Mouse (Mus musculus): ENCODE data around the gene Srrm1. TPM values are rescaled to one million over a fixed set of nuclear protein-coding genes. Genes with fewer than 3 reads are reported as not detected.

Srrm1 gene
- 174 and 181 TPM in 2 replicates for polyA plus RNA-seq (2015; fragmentation: Nextera tagmentation; extraction: Ambion mirVana)

GRCm38 (mm10) chr4:135353066-135353793 is at the start of gene Srrm1:
Srrm1 (minus strand) TSS chr4:135353321.
- H3K4me2 ChIP-seq: peak within 1 kb of the TSS; percentile 86
- H3K9ac ChIP-seq (replicated peaks): peak within 1 kb of the TSS; percentile 98
- under 1% methylated on average over 68 of the region's 69 CpGs for WGBS
- peaks cover 2% of the 10 kb centered on the region; the same call in 1 of the 2 replicates for H3K36me3 ChIP-seq
- peak within 1 kb of the TSS; percentile 98 for H3K27ac ChIP-seq (replicated peaks)
- no peaks in the 10 kb centered on the region for H3K9me3 ChIP-seq (replicated peaks)
- ATAC-seq (ENCODE audit: low FRiP score): peak; percentile 93
- peaks cover 23% of the 10 kb centered on the region for H3K4me1 ChIP-seq
- peak within 1 kb of the TSS; percentile 98 for H3K4me3 ChIP-seq (replicated peaks)
- H3K27me3 ChIP-seq (replicated peaks): no peaks in the 10 kb centered on the region

- Histone ChIP-seq H3K9me3 (replicated peaks) (no peaks in the 10 kb centered on the region), H3K27ac (replicated peaks) (no peak overlapping the region), H3K4me1 (peaks cover 12% of the 10 kb centered on the region), H3K27me3 (replicated peaks) (peaks cover 29% of the 10 kb centered on the region), H3K36me3 (no peaks in the 10 kb centered on the region), H3K9ac (replicated peaks) (no peak overlapping the region), H3K4me2 (no peak overlapping the region), H3K4me3 (replicated peaks) (no peak overlapping the region)
- ATAC-seq (ENCODE audit: low FRiP score): no peak
- WGBS: 18% methylated on average over 7 of the region's 7 CpGs
Measured at GRCm38 (mm10) chr4:135401881-135402280, 48.8 kb upstream of the Srrm1 start.

GRCm38 (mm10) chr4:135397991-135398390 is 44.9 kb upstream of the Srrm1 start, which contains the start of gene Ncmap:
Ncmap (minus strand) TSS chr4:135398227.
- Histone ChIP-seq H3K27me3 (replicated peaks) (peaks cover 40% of the 10 kb centered on the region), H3K9ac (replicated peaks) (peak within 1 kb of the TSS; percentile 17; the same call in 1 of the 2 replicates), H3K4me2 (peak within 1 kb of the TSS; percentile 62), H3K9me3 (replicated peaks) (no peaks in the 10 kb centered on the region), H3K4me3 (replicated peaks) (peak within 1 kb of the TSS; percentile 34), H3K27ac (replicated peaks) (no peak within 1 kb of the TSS), H3K36me3 (no peaks in the 10 kb centered on the region), H3K4me1 (peaks cover 12% of the 10 kb centered on the region)
- WGBS: 0% methylated on average over 28 of the region's 29 CpGs
- no peak for ATAC-seq (ENCODE audit: low FRiP score)

- 3% methylated on average over 16 of the region's 16 CpGs for WGBS
Measured at GRCm38 (mm10) chr4:135397551-135397950, 44.4 kb upstream of the Srrm1 start.

GRCm38 (mm10) chr4:135396303-135396702 is 43.2 kb upstream of the Srrm1 start:
- Histone ChIP-seq H3K4me1 (peaks cover 12% of the 10 kb centered on the region), H3K9ac (replicated peaks) (no peak overlapping the region), H3K27ac (replicated peaks) (no peak overlapping the region), H3K27me3 (replicated peaks) (peaks cover 40% of the 10 kb centered on the region), H3K9me3 (replicated peaks) (no peaks in the 10 kb centered on the region), H3K4me3 (replicated peaks) (no peak overlapping the region), H3K36me3 (no peaks in the 10 kb centered on the region), H3K4me2 (no peak overlapping the region)
- no peak for ATAC-seq (ENCODE audit: low FRiP score)
- WGBS: 95% methylated on average over 5 of the region's 5 CpGs

More at GRCm38 (mm10) chr4:135397551-135397950, 44.4 kb upstream of the Srrm1 start:
- Histone ChIP-seq H3K4me3 (replicated peaks) (peak overlapping the region; percentile 34), H3K9me3 (replicated peaks) (no peaks in the 10 kb centered on the region), H3K27me3 (replicated peaks) (peaks cover 40% of the 10 kb centered on the region), H3K4me1 (peaks cover 12% of the 10 kb centered on the region), H3K36me3 (no peaks in the 10 kb centered on the region), H3K4me2 (peak overlapping the region; percentile 62), H3K27ac (replicated peaks) (no peak overlapping the region), H3K9ac (replicated peaks) (peak overlapping the region; percentile 17; the same call in 1 of the 2 replicates)
- ATAC-seq (ENCODE audit: low FRiP score): no peak

- no peaks in the 10 kb centered on the region for H3K36me3 ChIP-seq
- WGBS: 91% methylated on average over 4 of the region's 4 CpGs
- H3K9me3 ChIP-seq (replicated peaks): no peaks in the 10 kb centered on the region
- H3K4me2 ChIP-seq: no peak overlapping the region
- peaks cover 12% of the 10 kb centered on the region for H3K4me1 ChIP-seq
- ATAC-seq (ENCODE audit: low FRiP score): no peak
- no peak overlapping the region for H3K4me3 ChIP-seq (replicated peaks)
- peaks cover 40% of the 10 kb centered on the region for H3K27me3 ChIP-seq (replicated peaks)
- H3K9ac ChIP-seq (replicated peaks): no peak overlapping the region
- no peak overlapping the region for H3K27ac ChIP-seq (replicated peaks)
Measured at GRCm38 (mm10) chr4:135395375-135395774, 42.3 kb upstream of the Srrm1 start.

GRCm38 (mm10) chr4:135394666-135395065 is 41.5 kb upstream of the Srrm1 start:
- no peak overlapping the region for H3K27ac ChIP-seq (replicated peaks)
- peaks cover 12% of the 10 kb centered on the region for H3K4me1 ChIP-seq
- H3K4me3 ChIP-seq (replicated peaks): no peak overlapping the region
- H3K9ac ChIP-seq (replicated peaks): no peak overlapping the region
- peaks cover 39% of the 10 kb centered on the region for H3K27me3 ChIP-seq (replicated peaks)
- no peak overlapping the region for H3K4me2 ChIP-seq
- no peaks in the 10 kb centered on the region for H3K36me3 ChIP-seq
- WGBS: 84% methylated on average over 7 of the region's 7 CpGs
- no peaks in the 10 kb centered on the region for H3K9me3 ChIP-seq (replicated peaks)
- ATAC-seq (ENCODE audit: low FRiP score): no peak

GRCm38 (mm10) chr4:135393381-135393780 is 40.3 kb upstream of the Srrm1 start:
- no peak for ATAC-seq (ENCODE audit: low FRiP score)
- H3K9ac ChIP-seq (replicated peaks): no peak overlapping the region

GRCm38 (mm10) chr4:135392801-135393200 is 39.7 kb upstream of the Srrm1 start:
- Histone ChIP-seq H3K9ac (replicated peaks) (no peak overlapping the region), H3K4me2 (no peak overlapping the region), H3K9me3 (replicated peaks) (no peaks in the 10 kb centered on the region), H3K27me3 (replicated peaks) (peaks cover 20% of the 10 kb centered on the region), H3K27ac (replicated peaks) (no peak overlapping the region), H3K4me1 (peaks cover 4% of the 10 kb centered on the region), H3K36me3 (no peaks in the 10 kb centered on the region), H3K4me3 (replicated peaks) (no peak overlapping the region)
- no peak for ATAC-seq (ENCODE audit: low FRiP score)
- 88% methylated on average over 3 of the region's 3 CpGs for WGBS

More at GRCm38 (mm10) chr4:135393381-135393780, 40.3 kb upstream of the Srrm1 start:
- WGBS: 82% methylated on average over 6 of the region's 6 CpGs
- H3K4me2 ChIP-seq: no peak overlapping the region
- H3K36me3 ChIP-seq: no peaks in the 10 kb centered on the region
- no peaks in the 10 kb centered on the region for H3K9me3 ChIP-seq (replicated peaks)
- no peak overlapping the region for H3K27ac ChIP-seq (replicated peaks)
- no peak overlapping the region for H3K4me3 ChIP-seq (replicated peaks)
- peaks cover 26% of the 10 kb centered on the region for H3K27me3 ChIP-seq (replicated peaks)
- H3K4me1 ChIP-seq: peaks cover 10% of the 10 kb centered on the region

GRCm38 (mm10) chr4:135391014-135391413 is 37.9 kb upstream of the Srrm1 start:
- H3K4me3 ChIP-seq (replicated peaks): no peak overlapping the region
- ATAC-seq (ENCODE audit: low FRiP score): no peak
- H3K4me2 ChIP-seq: no peak overlapping the region
- peaks cover 3% of the 10 kb centered on the region for H3K27me3 ChIP-seq (replicated peaks)
- no peaks in the 10 kb centered on the region for H3K9me3 ChIP-seq (replicated peaks)
- no peak overlapping the region for H3K9ac ChIP-seq (replicated peaks)
- H3K36me3 ChIP-seq: no peaks in the 10 kb centered on the region
- no peak overlapping the region for H3K27ac ChIP-seq (replicated peaks)
- WGBS: 72% methylated on average over 6 of the region's 6 CpGs
- H3K4me1 ChIP-seq: no peaks in the 10 kb centered on the region

- Histone ChIP-seq H3K27me3 (replicated peaks) (no peaks in the 10 kb centered on the region), H3K27ac (replicated peaks) (no peak overlapping the region), H3K4me1 (peaks cover 7% of the 10 kb centered on the region; the same call in 1 of the 2 replicates), H3K9me3 (replicated peaks) (no peaks in the 10 kb centered on the region), H3K36me3 (no peaks in the 10 kb centered on the region), H3K9ac (replicated peaks) (no peak overlapping the region), H3K4me2 (no peak overlapping the region), H3K4me3 (replicated peaks) (no peak overlapping the region)
- ATAC-seq (ENCODE audit: low FRiP score): no peak
- WGBS: 56% methylated on average over 10 of the region's 10 CpGs
Measured at GRCm38 (mm10) chr4:135385614-135386013, 32.5 kb upstream of the Srrm1 start.

GRCm38 (mm10) chr4:135382316-135382715 is 29.2 kb upstream of the Srrm1 start:
- Histone ChIP-seq H3K27me3 (replicated peaks) (no peaks in the 10 kb centered on the region), H3K9me3 (replicated peaks) (no peaks in the 10 kb centered on the region), H3K4me1 (peaks cover 7% of the 10 kb centered on the region; the same call in 1 of the 2 replicates), H3K4me2 (no peak overlapping the region; the same call in 1 of the 2 replicates), H3K4me3 (replicated peaks) (no peak overlapping the region), H3K36me3 (no peaks in the 10 kb centered on the region), H3K27ac (replicated peaks) (no peak overlapping the region), H3K9ac (replicated peaks) (no peak overlapping the region)
- ATAC-seq (ENCODE audit: low FRiP score): peak; percentile 50; the same call in 1 of the 2 replicates
- 7% methylated on average over 14 of the region's 14 CpGs for WGBS
